Mouse (Mus musculus) CH12.LX (cell line): ENCODE data around the gene Dclk3. TPM values are rescaled to one million over a fixed set of nuclear protein-coding genes. Genes with fewer than 3 reads are reported as not detected.

ENCODE experiments used
- DNase-seq: peaks from one replicate; pipeline ENCODE4 v3.0.0-alpha.2; 2013; ENCODE audit errors: extremely low read depth
- H3K27ac ChIP-seq: 2 replicates; pipeline ENCODE4 v1.5.1; 2012; ENCODE audit warnings: low read depth, mild to moderate bottlenecking, control low read depth, moderate library complexity; ENCODE audit not compliant: insufficient read depth
- H3K27me3 ChIP-seq: replicated peaks from 2 replicates; pipeline ENCODE3; 2012; ENCODE audit warnings: inconsistent platforms
- H3K36me3 ChIP-seq, 2 experiments: replicated peaks in 1 of 2; 2 replicates each; pipeline versions ENCODE3 to v1.6.1; 2012; ENCODE audit warnings: inconsistent platforms in 1 of 2, low read length in 1 of 2, mild to moderate bottlenecking in 1 of 2, mixed read lengths in 1 of 2, moderate library complexity in 1 of 2; ENCODE audit not compliant: control insufficient read depth in 1 of 2, insufficient read depth in 1 of 2
- H3K4me1 ChIP-seq, 2 experiments: 2 replicates each; pipeline ENCODE4 v1.6.1; 2012; ENCODE audit warnings: inconsistent platforms in 1 of 2, moderate library complexity in 1 of 2; ENCODE audit not compliant: insufficient read depth in 2 of 2, control insufficient read depth in 1 of 2
- H3K4me2 ChIP-seq: 2 replicates; pipeline ENCODE4 v1.6.1; 2012; ENCODE audit warnings: low read depth, mild to moderate bottlenecking, control low read depth; ENCODE audit not compliant: poor library complexity, insufficient read depth, severe bottlenecking
- H3K4me3 ChIP-seq, 3 experiments: fragments of 150-350 bp in 1 of 3; sonication (generic) in 1 of 3; replicated peaks in 1 of 3; 2 replicates each; pipeline versions ENCODE3 to v1.5.1; 2011 to 2012; ENCODE audit warnings: low read depth in 2 of 3, low read length in 2 of 3, mild to moderate bottlenecking in 2 of 3, moderate library complexity in 2 of 3, control low read depth in 1 of 3, improper control_type of control experiment in 1 of 3, inconsistent platforms in 1 of 3, mixed read lengths in 1 of 3; ENCODE audit not compliant: poor library complexity in 1 of 3
- H3K79me2 ChIP-seq: replicated peaks from 2 replicates; pipeline ENCODE4 v1.6.1; 2012; ENCODE audit warnings: mild to moderate bottlenecking, moderate library complexity; ENCODE audit not compliant: control insufficient read depth, poor library complexity, insufficient read depth, severe bottlenecking; ENCODE audit errors: extremely low read depth
- H3K9ac ChIP-seq: 2 replicates; pipeline ENCODE4 v1.6.1; 2012; ENCODE audit warnings: low read depth, mild to moderate bottlenecking, control low read depth, moderate library complexity; ENCODE audit not compliant: insufficient read depth
- H3K9me3 ChIP-seq: replicated peaks from 2 replicates; pipeline ENCODE3; 2012; ENCODE audit warnings: low read length, inconsistent platforms, mixed read lengths
- CHD1 ChIP-seq: IDR thresholded peaks from 2 replicates; pipeline ENCODE4 v1.6.1; 2012; ENCODE audit warnings: low read depth, low read length, improper control_type of control experiment, inconsistent platforms
- CTCF ChIP-seq, 2 experiments: IDR thresholded peaks in 1 of 2; conservative IDR thresholded peaks in 1 of 2; 2 replicates each; pipeline ENCODE4 v1.5.1; 2011 to 2012; ENCODE audit warnings: low read depth in 2 of 2, low read length in 2 of 2, improper control_type of control experiment in 1 of 2, inconsistent platforms in 1 of 2, mild to moderate bottlenecking in 1 of 2, moderate library complexity in 1 of 2
- EP300 ChIP-seq: IDR thresholded peaks from 2 replicates; pipeline ENCODE4 v1.6.1; 2011; ENCODE audit warnings: low read length, improper control_type of control experiment
- ETS1 ChIP-seq: conservative IDR thresholded peaks from 2 replicates; pipeline ENCODE4 v1.6.1; 2012; ENCODE audit warnings: low read depth, mild to moderate bottlenecking, inconsistent platforms, low read length, improper control_type of control experiment, moderate library complexity
- HCFC1 ChIP-seq: IDR thresholded peaks from 2 replicates; pipeline ENCODE4 v1.6.1; 2012; ENCODE audit warnings: low read depth, mild to moderate bottlenecking, inconsistent platforms, low read length, improper control_type of control experiment
- IRF4 ChIP-seq: IDR thresholded peaks from 2 replicates; pipeline ENCODE4 v1.6.1; 2014; ENCODE audit warnings: low read depth, mild to moderate bottlenecking, inconsistent platforms, low read length, improper control_type of control experiment
- JUN ChIP-seq: IDR thresholded peaks from 2 replicates; pipeline ENCODE4 v1.6.1; 2011; ENCODE audit warnings: low read depth, mild to moderate bottlenecking, low read length, improper control_type of control experiment, moderate library complexity; ENCODE audit not compliant: insufficient read depth
- JUND ChIP-seq: conservative IDR thresholded peaks from 2 replicates; pipeline ENCODE4 v1.6.1; 2011; ENCODE audit warnings: low read depth, low read length, improper control_type of control experiment
- MAFK ChIP-seq: IDR thresholded peaks from 2 replicates; pipeline ENCODE4 v1.6.1; 2011; ENCODE audit warnings: low read length, improper control_type of control experiment; ENCODE audit not compliant: insufficient replicate concordance
- MAX ChIP-seq: IDR thresholded peaks from 2 replicates; pipeline ENCODE4 v1.6.1; 2011; ENCODE audit warnings: low read length, improper control_type of control experiment
- MXI1 ChIP-seq: IDR thresholded peaks from 2 replicates; pipeline ENCODE4 v1.6.1; 2011; ENCODE audit warnings: mild to moderate bottlenecking, low read depth, low read length, improper control_type of control experiment
- MYC ChIP-seq: IDR thresholded peaks from 2 replicates; pipeline ENCODE4 v1.6.1; 2011; ENCODE audit warnings: low read depth, mild to moderate bottlenecking, improper control_type of control experiment, low read length
- SMC3 ChIP-seq: IDR thresholded peaks from 2 replicates; pipeline ENCODE4 v1.6.1; 2011; ENCODE audit warnings: low read depth, low read length, improper control_type of control experiment
- TBP ChIP-seq: conservative IDR thresholded peaks from 2 replicates; pipeline ENCODE4 v1.6.1; 2011; ENCODE audit warnings: low read depth, low read length, improper control_type of control experiment
- TCF12 ChIP-seq: IDR thresholded peaks from 2 replicates; pipeline ENCODE4 v1.6.1; 2014; ENCODE audit warnings: low read depth, mild to moderate bottlenecking, inconsistent platforms, low read length, improper control_type of control experiment
- UBTF ChIP-seq: IDR thresholded peaks from 2 replicates; pipeline ENCODE4 v1.6.1; 2012; ENCODE audit warnings: low read depth, mild to moderate bottlenecking, inconsistent platforms, low read length, improper control_type of control experiment, moderate library complexity
- ZC3H11A ChIP-seq: IDR thresholded peaks from 2 replicates; pipeline ENCODE4 v1.6.1; 2012; ENCODE audit warnings: low read depth, mild to moderate bottlenecking, inconsistent platforms, low read length, improper control_type of control experiment
- ZMIZ1 ChIP-seq: IDR thresholded peaks from 2 replicates; pipeline ENCODE4 v1.6.1; 2012; ENCODE audit warnings: low read depth, mild to moderate bottlenecking, inconsistent platforms, low read length, improper control_type of control experiment
- dilution Hi-C: fragments of 300-500 bp; cut with MboI; formaldehyde crosslinking; loops from 2 replicates; pipeline ENCODE4 v1.14.3; 2020; ENCODE audit warnings: low sequenced_read_pairs; ENCODE audit not compliant: extremely low pct_unique_long_range_greater_than_20kb, extremely low pct_ligation_motif_present
- in situ Hi-C: fragments of 300-500 bp; cut with MboI; formaldehyde crosslinking; loops from 3 replicates; pipeline ENCODE4 v1.14.3; 2019; ENCODE audit warnings: low sequenced_read_pairs, low pct_ligation_motif_present, low pct_unique_long_range_greater_than_20kb, mixed read lengths
- polyA plus RNA-seq: library from polyadenylated mRNA; unstranded; fragments of >175 nt; gene quantifications from 2 replicates; pipeline ENCODE4 v1.2.1, GENCODE M21; 2012; ENCODE audit warnings: low read depth; ENCODE audit not compliant: insufficient read length
- total RNA-seq, 2 experiments: library from RNA; depleted of rRNA; stranded (reverse); fragments of 300-350 nt in 1 of 2; fragments of >200 nt in 1 of 2; gene quantifications; 2 replicates each; pipeline ENCODE4 v1.2.3; 2012 to 2014

Gene Dclk3
- total and polyA plus RNA-seq, 3 experiments, result 0.17 to 1.1 (median 0.33) TPM

DNA sequence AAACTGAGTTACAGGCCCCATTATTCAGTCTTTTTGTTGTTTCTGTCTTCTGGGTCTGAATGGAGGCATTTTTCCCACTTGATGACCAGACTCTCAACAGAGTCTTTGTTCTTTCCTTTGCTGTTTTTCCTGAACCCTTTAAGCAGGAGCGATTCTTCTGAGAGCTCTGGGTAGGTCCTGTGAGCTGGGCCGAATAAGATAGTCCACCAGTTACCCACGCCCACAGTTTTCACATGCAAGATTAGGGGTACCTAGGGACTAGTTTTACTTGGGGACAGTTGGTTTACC, 35.5 kb downstream of the Dclk3 start:
- no peak for DNase-seq
- Histone ChIP-seq H3K9me3 (no peaks in the 10 kb centered on the region), H3K4me3 (no peak overlapping the region), H3K4me1 (no peaks in the 10 kb centered on the region), H3K36me3 (no peaks in the 10 kb centered on the region), H3K9ac (no peak overlapping the region), H3K27ac (no peak overlapping the region), H3K4me2 (no peak overlapping the region), H3K27me3 (no peaks in the 10 kb centered on the region), H3K79me2 (no peaks in the 10 kb centered on the region)
- TF ChIP-seq SMC3, result no peak
- TF ChIP-seq MAX, result no peak
- no peak for TF ChIP-seq HCFC1
- dilution Hi-C loops (no loop called here), in situ Hi-C loops (loop anchor here (10.0 kb wide), 1 partner anchor 50 kb away; no protein-coding TSS in a partner anchor)

DNA sequence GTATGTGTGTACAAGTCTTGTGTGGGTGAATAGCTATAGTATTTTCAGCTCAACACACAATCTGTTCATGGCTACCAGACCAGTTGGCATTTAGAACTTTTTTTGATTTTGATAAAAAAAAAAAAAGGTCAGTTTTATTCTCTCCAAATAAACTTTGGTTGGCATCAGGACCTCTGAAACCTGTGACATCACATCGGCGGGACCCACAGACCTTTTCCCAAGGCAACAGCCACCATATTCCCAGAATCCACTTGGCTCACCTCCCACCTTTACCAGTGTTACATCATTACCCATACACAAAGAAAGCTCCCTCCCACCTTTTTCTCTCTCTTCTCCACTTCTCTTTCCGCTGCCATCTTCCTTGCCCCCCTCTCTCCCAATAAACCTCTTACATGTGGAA, 36.4 kb downstream of the Dclk3 start:
- TF ChIP-seq MAX (no peak), ZMIZ1 (no peak), JUN (no peak), IRF4 (no peak), MAFK (no peak), HCFC1 (no peak), TBP (no peak), UBTF (no peak), ZC3H11A (no peak), JUND (no peak), TCF12 (no peak), EP300 (no peak), MYC (no peak), MXI1 (no peak), CTCF (conservative IDR thresholded peaks at IDR 0.05 in 1 of 2, IDR thresholded peaks at IDR 0.05 in 1 of 2; ENCODE audit: low read depth in 2 of 2, low read length in 2 of 2) (no peak), CHD1 (no peak), ETS1 (no peak)
- dilution Hi-C loops, result no loop called here

More for the DNA sequence above, 36.4 kb downstream of the Dclk3 start:
- no peaks in the 10 kb centered on the region for H3K36me3 ChIP-seq
- H3K4me1 ChIP-seq, result no peaks in the 10 kb centered on the region
- in situ Hi-C loops, result loop anchor here (5.0 to 25.0 kb wide), 3 partner anchors 50 to 1962 kb away; no protein-coding TSS in a partner anchor
- no peak overlapping the region for H3K27ac ChIP-seq
- H3K9me3 ChIP-seq, result no peaks in the 10 kb centered on the region
- no peaks in the 10 kb centered on the region for H3K27me3 ChIP-seq
- no peaks in the 10 kb centered on the region for H3K79me2 ChIP-seq
- no peak for DNase-seq
- no peak overlapping the region for H3K4me2 ChIP-seq
- H3K9ac ChIP-seq, result no peak overlapping the region
- H3K4me3 ChIP-seq, result no peak overlapping the region
